Mouse (Mus musculus) limb, embryonic 14.5 days (tissue): Measurements from ENCODE around the gene Thumpd2. TPM values are rescaled to one million over a fixed set of nuclear protein-coding genes. Genes with fewer than 3 reads are reported as not detected.
A peak's percentile ranks its signal among the peaks of the same experiment; 100 is the strongest.

Source experiments
- ATAC-seq: fragments of 200-750 bp; cut with Nextera tagmentation; 2 replicates; pipeline ENCODE4 v1.8.0; 2017; ENCODE audit warnings: low read depth, moderate number of reproducible peaks, moderate TSS enrichment; ENCODE audit not compliant: low FRiP score
- DNase-seq: peaks from one replicate; pipeline ENCODE4 v3.0.0-alpha.2; 2015; ENCODE audit warnings: low spot score
- H3K27ac ChIP-seq: fragments of 300-500 bp; sonication (generic); replicated peaks from 2 replicates; pipeline ENCODE4 v1.5.1; 2014; ENCODE audit warnings: low read depth, mild to moderate bottlenecking, low read length, moderate library complexity, mixed read lengths
- H3K27me3 ChIP-seq: fragments of 300-500 bp; sonication (generic); 2 replicates; pipeline ENCODE4 v1.6.1; 2014; ENCODE audit warnings: low read length, mixed read lengths; ENCODE audit not compliant: control insufficient read depth, insufficient read depth
- H3K36me3 ChIP-seq: fragments of 300-500 bp; sonication (generic); 2 replicates; pipeline ENCODE4 v1.6.1; 2014; ENCODE audit warnings: mild to moderate bottlenecking, low read length, moderate library complexity, mixed read lengths; ENCODE audit not compliant: control insufficient read depth, insufficient read depth
- H3K4me1 ChIP-seq: fragments of 300-500 bp; sonication (generic); 2 replicates; pipeline ENCODE4 v1.6.1; 2014; ENCODE audit warnings: antibody characterized with exemption, low read length, mixed read lengths; ENCODE audit not compliant: control insufficient read depth, insufficient read depth
- H3K4me2 ChIP-seq: fragments of 300-500 bp; sonication (generic); replicated peaks from 2 replicates; pipeline ENCODE4 v1.6.1; 2014; ENCODE audit warnings: low read depth, mild to moderate bottlenecking, low read length, moderate library complexity; ENCODE audit not compliant: severe bottlenecking
- H3K4me3 ChIP-seq: fragments of 300-500 bp; sonication (generic); replicated peaks from 2 replicates; pipeline ENCODE4 v1.5.1; 2014; ENCODE audit warnings: low read length
- H3K9ac ChIP-seq: fragments of 300-500 bp; sonication (generic); 2 replicates; pipeline ENCODE4 v1.6.1; 2014; ENCODE audit warnings: mild to moderate bottlenecking, low read depth, low read length, moderate library complexity; ENCODE audit not compliant: severe bottlenecking
- H3K9me3 ChIP-seq: fragments of 300-500 bp; sonication (generic); 2 replicates; pipeline ENCODE4 v1.6.1; 2016; ENCODE audit warnings: low read length; ENCODE audit not compliant: control insufficient read depth
- POLR2A ChIP-seq: fragments of 200-500 bp; IDR thresholded peaks from 2 replicates; pipeline ENCODE4 v1.8.0; 2012; ENCODE audit warnings: inconsistent platforms, mild to moderate bottlenecking, moderate library complexity, borderline replicate concordance; ENCODE audit not compliant: insufficient read depth, insufficient read length; ENCODE audit errors: extremely low read depth
- WGBS: fragments of 180-500 bp; shearing (Covaris S2); extraction: QIAGEN DNeasy Blood & Tissue Kit; methylation state at CpG from one replicate; pipeline ENCODE4 v1.1.7; 2014; 5-methylcytosine and 5-hydroxymethylcytosine counted together
- polyA plus RNA-seq, 2 experiments: library from polyadenylated mRNA; depleted of rRNA in 1 of 2; stranded (reverse) in 1 of 2; unstranded in 1 of 2; fragments of >200 nt; fragmentation: Nextera tagmentation in 1 of 2; extraction: Ambion mirVana in 1 of 2; gene quantifications; 2 replicates each; pipeline versions ENCODE4 v1.2.1 to v1.2.3; 2012 to 2014

Gene Thumpd2
- polyA plus RNA-seq, 2 experiments, result 9.2 to 15.7 TPM

DNA sequence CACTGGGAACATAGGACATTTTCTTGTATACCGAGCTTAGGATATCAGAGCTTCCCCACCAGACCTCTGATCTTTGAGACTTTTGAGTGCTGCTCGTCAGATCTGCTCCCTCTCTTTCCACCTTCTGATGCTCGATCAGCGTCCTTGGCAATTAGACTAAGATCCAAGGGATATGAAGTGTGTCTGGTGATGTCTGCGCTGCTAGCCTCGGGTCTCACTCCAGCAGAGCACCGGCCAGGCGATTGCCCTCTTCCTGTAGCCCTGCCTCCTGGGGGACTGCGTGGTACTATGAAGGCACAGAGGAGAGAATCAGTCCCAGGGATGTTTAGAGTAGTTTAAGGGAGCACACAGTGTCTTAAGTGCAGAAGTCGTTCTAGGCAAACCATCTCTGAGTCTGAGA lies 81.9 kb downstream of the Thumpd2 start:
- H3K9me3 ChIP-seq, result no peaks in the 10 kb centered on the region
- no peak for ATAC-seq
- H3K4me1 ChIP-seq, result 0 out of 2 replicates have a peak, but pooled peaks cover 7% of the 10 kb centered on the region
- no peak overlapping the region for H3K9ac ChIP-seq
- H3K27me3 ChIP-seq, result no peaks in the 10 kb centered on the region
- no peak overlapping the region for H3K4me3 ChIP-seq
- no peak overlapping the region for H3K27ac ChIP-seq
- no peak overlapping the region for H3K4me2 ChIP-seq
- DNase-seq, result no peak
- WGBS, result 69% methylated on average over 10 of the region's 10 CpGs
- no peaks in the 10 kb centered on the region for H3K36me3 ChIP-seq
- TF ChIP-seq POLR2A, result no peak

DNA sequence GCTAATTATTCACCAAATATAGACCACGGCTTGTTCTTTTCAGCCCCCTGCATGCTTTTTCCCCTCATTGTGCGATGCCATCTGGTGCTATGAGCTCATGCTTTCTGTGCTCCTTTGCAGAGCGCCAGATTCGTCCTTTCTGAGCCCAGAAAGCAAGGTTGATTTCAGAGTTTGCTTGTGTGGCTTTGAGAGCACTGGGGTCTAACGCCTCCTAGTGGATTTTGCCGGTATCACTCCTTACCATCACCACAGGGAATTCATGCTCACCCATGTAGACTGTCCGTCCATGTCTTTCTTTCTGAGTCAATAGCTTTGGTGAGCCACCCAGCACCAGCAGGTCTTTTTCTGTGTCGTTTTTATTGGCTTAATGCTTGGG lies 82.5 kb downstream of the Thumpd2 start:
- H3K27ac ChIP-seq, result no peak overlapping the region
- ATAC-seq (peak; percentile 73; the same call in 1 of the 2 replicates), DNase-seq (peak; percentile 78)
- H3K9me3 ChIP-seq, result no peaks in the 10 kb centered on the region
- H3K27me3 ChIP-seq, result no peaks in the 10 kb centered on the region
- 8% methylated on average over 8 of the region's 8 CpGs for WGBS
- H3K9ac ChIP-seq, result no peak overlapping the region
- H3K4me3 ChIP-seq, result no peak overlapping the region
- H3K4me1 ChIP-seq, result 0 out of 2 replicates have a peak, but pooled peaks cover 7% of the 10 kb centered on the region
- TF ChIP-seq POLR2A, result no peak
- H3K4me2 ChIP-seq, result no peak overlapping the region
- no peaks in the 10 kb centered on the region for H3K36me3 ChIP-seq

DNA sequence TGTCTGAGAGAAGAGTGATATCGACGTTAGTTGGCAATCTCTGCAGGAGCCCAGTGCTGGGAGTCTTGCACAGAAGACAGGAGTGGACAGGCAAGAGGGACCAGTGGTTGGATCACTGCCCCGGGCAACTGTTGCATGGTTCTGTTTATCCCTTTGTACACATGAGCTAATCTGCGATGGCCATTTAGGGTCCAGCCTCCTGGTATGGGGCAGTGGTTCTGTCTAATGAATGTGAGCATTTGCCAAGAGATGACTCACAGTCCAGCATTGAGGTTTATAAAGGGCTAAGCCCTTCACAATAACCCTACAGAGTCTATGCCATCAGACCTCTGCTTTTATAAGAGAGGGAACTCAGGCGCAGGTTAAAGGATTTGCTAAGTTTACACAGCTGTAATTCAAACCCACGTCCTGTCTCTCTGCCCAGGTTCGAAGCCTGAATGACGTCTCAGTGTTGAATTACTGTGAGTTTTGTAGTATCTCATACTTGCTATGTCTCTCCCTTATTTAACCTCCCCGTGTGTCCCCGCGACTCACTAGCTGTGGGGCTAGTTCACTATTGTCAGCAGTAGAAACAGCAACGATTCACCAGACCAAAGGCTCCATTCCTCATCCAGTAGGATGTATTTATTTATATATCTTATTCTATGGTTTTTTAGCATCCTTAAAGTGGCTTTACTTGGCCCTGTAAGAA lies 83.0 kb downstream of the Thumpd2 start:
- Histone ChIP-seq H3K9ac (no peak overlapping the region), H3K9me3 (no peaks in the 10 kb centered on the region), H3K4me1 (0 out of 2 replicates have a peak, but pooled peaks cover 7% of the 10 kb centered on the region), H3K4me3 (no peak overlapping the region), H3K27ac (no peak overlapping the region), H3K27me3 (no peaks in the 10 kb centered on the region), H3K36me3 (no peaks in the 10 kb centered on the region), H3K4me2 (no peak overlapping the region)
- no peak for TF ChIP-seq POLR2A
- DNase-seq (no peak), ATAC-seq (no peak; the same call in 1 of the 2 replicates)
- 60% methylated on average over 12 of the region's 12 CpGs for WGBS

DNA sequence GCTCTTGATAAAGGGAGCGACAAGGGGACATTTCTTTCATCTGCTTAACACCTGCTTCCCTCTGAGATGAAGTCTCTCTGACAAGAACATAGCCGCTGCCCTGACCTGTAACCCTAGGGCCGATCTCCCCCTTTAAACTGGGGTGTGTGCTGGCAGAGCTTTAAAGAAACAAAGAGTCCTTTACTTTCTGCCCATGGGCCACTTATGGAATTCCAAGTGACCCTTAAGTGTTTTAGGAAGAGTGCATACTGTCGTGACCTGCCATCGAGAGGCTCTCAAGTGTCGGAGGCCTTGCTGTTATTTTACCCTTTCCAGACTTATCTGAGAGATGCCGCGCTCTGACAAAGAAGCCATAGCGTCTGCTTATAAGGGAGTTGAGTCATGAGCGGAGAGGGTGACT lies 84.8 kb downstream of the Thumpd2 start:
- TF ChIP-seq POLR2A, result no peak
- H3K4me1 ChIP-seq, result 0 out of 2 replicates have a peak, but pooled peaks cover 7% of the 10 kb centered on the region
- no peak for DNase-seq
- H3K4me3 ChIP-seq, result no peak overlapping the region
- H3K4me2 ChIP-seq, result no peak overlapping the region
- no peak for ATAC-seq
- H3K36me3 ChIP-seq, result no peaks in the 10 kb centered on the region
- H3K9me3 ChIP-seq, result no peaks in the 10 kb centered on the region
- WGBS, result 81% methylated on average over 10 of the region's 10 CpGs
- H3K27ac ChIP-seq, result no peak overlapping the region
- H3K9ac ChIP-seq, result no peak overlapping the region
- no peaks in the 10 kb centered on the region for H3K27me3 ChIP-seq

DNA sequence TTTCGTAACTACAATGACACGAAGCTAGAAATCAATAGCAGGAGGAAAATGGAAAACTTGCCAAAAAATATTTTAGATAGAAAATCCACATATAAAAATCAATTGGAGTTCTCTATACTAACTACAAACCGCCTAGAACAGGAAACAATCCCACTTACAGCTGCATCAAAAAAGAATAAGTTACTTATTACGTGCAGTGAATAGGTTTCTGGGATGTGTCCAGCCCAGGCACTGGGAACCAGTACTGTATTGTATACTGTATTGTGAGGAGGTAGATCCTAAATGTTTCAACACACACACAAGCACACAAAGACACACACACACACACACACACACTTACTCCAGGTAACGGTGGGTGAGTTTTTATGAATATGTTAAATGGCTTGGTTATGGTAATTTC lies 87.6 kb downstream of the Thumpd2 start:
- Histone ChIP-seq H3K27me3 (no peaks in the 10 kb centered on the region), H3K27ac (no peak overlapping the region), H3K9ac (no peak overlapping the region), H3K4me1 (0 out of 2 replicates have a peak, but pooled peaks cover 7% of the 10 kb centered on the region), H3K4me2 (no peak overlapping the region), H3K36me3 (no peaks in the 10 kb centered on the region), H3K9me3 (no peaks in the 10 kb centered on the region), H3K4me3 (no peak overlapping the region)
- 83% methylated on average over 5 of the region's 5 CpGs for WGBS
- no peak for TF ChIP-seq POLR2A
- no peak for ATAC-seq
- DNase-seq, result no peak

Other genes with a start within 250 kb of the Thumpd2 start
- gene Tmem178, start 120.5 kb downstream of the Thumpd2 start, polyA plus RNA-seq (2012; rRNA removed), result 8.1 and 10.2 TPM in 2 replicates
- gene Tmem178, start 120.5 kb downstream of the Thumpd2 start, polyA plus RNA-seq (2014; fragmentation: Nextera tagmentation; extraction: Ambion mirVana), result 8.9 and 12.0 TPM in 2 replicates